Mouse (Mus musculus) heart, postnatal 14 days (tissue): ENCODE measurements at regions not wholly inside any gene's neighbourhood (a gene's known extent, or its start where the extent isn't known, plus 50 kb on each side); places are given as distances from the start of the nearest gene placed in this dataset.
"Not testable (repeated sequence)": the region's sequence is repeated elsewhere in the genome, so short reads cannot be mapped to it uniquely, and the experiment has no call there.

Experiments used
- DNase-seq, 2 experiments: peaks; one replicate each; pipeline ENCODE4 v3.0.0; 2021 to 2022
- intact Hi-C: fragments of 180-260 bp; cut with DNase I; formaldehyde crosslinking; loops from one replicate; pipeline ENCODE4 v1.15.1; 2025

DNA sequence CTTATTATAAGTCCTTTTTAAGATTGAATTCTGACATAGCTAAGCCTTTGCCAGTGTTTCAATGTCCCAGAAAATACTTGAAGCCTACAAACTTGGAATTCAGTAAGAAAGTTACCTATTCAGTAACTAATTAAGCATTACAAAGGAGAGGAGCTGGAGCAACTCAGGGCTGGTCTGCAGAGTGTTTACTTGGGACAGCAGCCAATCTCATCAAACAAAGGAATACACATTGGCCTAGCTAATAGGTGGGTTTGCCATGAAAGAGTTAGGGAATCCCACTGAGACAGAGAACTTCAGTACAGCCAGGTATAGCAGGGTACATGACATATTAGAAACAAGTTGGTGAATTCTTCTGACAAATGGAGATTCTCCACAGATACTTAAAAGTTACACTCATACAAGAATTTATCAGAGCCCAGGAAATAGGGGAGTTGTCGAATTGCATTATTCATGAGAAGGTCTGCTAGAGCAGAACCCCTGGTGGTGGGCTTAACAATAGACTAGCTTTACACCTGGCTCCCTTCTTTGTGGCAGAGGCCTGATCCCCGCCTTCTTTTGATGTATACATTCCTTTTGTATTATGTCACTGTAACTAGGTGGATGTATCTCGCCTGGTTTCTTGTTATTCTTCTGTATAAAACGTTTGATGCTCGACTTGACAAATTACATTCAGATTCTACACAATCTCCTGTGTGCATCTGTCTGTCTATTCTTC, 525.2 kb downstream of the 4930447F04Rik start:
- intact Hi-C loops: not testable (repeated sequence)

DNA sequence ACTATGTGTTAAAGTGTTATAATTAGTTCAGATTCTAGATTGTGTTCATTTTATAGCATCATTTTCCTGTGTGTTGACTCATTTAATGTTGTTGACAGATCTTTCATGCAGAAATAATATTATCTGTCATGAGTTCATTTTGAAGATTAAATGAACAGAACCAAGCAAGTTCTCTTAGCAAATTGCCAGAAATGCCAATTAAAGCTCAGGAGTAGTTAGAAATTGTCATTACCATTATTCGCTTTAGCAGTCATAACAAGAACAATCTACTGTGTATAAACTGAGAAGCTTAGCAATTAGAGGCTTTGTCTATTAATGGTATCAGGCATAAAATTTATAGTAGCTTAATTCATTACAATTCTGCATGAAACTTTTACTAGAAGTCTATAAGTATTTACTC, 534.2 kb downstream of the 4930447F04Rik start:
- DNase-seq: no peak
- intact Hi-C loops: no loop called here

More for the DNA sequence above, 525.2 kb downstream of the 4930447F04Rik start:
- not testable (repeated sequence) for DNase-seq

DNA sequence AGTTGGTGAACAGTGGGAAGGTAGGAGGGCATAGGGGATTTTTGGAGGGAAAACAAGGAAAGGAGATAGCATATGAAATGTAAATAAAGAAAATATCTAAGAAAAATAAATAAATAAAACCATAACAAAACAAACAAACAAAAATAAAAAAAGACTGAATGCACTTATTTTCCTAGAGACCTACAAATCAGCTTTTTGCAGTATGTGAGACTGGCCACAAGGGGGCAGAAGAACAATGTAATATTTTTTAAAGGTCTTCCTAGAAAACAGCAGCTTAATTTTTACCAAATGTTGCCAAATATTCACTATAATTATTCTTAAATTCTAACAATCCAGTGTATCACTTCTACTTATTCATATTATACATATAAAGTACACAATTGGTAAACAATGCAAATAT, 569.4 kb downstream of the 4930447F04Rik start:
- peak in 1 of 2 experiments; percentile 3 for DNase-seq
- intact Hi-C loops: no loop called here

- intact Hi-C loops: no loop called here
- no peak for DNase-seq
Observed at GRCm38 (mm10) chrX:65715562-65715961, 588.5 kb downstream of the 4930447F04Rik start.
